Mouse (Mus musculus) forelimb bud, embryonic 11.5 days (tissue): ENCODE measurements at regions not wholly inside any gene's neighbourhood (a gene's known extent, or its start where the extent isn't known, plus 50 kb on each side); places are given as distances from the start of the nearest gene placed in this dataset.

ENCODE experiments used
- DNase-seq: peaks from one replicate; pipeline ENCODE4 v3.0.0-alpha.2; 2012; ENCODE audit warnings: low read depth, low spot score

GRCm38 (mm10) chr9:74021339-74021738 lies 52.6 kb upstream of the Unc13c start:
- DNase-seq = no peak

- no peak for DNase-seq
Measured at GRCm38 (mm10) chr9:74023922-74024321, 55.2 kb upstream of the Unc13c start.

- no peak for DNase-seq
Measured at GRCm38 (mm10) chr9:74026131-74026530, 57.4 kb upstream of the Unc13c start.

GRCm38 (mm10) chr9:74028438-74028837 lies 59.7 kb upstream of the Unc13c start:
- DNase-seq = peak; percentile 12

DNA sequence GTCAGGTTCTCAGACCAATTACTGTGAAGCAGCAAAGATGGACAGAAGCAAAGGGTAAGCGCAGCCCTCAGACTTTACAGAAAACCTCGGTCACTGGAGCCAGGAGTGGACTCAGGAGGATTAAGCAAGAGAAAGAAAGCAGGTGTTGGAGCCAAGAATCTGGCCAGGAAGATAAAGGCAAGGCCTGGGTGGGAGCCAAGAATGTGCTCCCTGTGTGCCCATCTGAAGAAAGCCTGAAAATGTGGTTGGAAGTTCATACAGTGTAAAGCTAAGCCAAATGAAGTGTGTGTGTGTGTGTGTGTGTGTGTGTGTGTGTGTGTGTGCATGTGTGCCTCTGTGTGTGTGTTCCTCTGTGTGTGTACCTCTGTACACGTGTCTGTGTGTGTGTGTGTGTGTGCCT lies 64.2 kb upstream of the Wdr72 start:
- DNase-seq = no peak

- no peak for DNase-seq
Measured at GRCm38 (mm10) chr9:74049776-74050175, 60.4 kb upstream of the Wdr72 start.

DNA sequence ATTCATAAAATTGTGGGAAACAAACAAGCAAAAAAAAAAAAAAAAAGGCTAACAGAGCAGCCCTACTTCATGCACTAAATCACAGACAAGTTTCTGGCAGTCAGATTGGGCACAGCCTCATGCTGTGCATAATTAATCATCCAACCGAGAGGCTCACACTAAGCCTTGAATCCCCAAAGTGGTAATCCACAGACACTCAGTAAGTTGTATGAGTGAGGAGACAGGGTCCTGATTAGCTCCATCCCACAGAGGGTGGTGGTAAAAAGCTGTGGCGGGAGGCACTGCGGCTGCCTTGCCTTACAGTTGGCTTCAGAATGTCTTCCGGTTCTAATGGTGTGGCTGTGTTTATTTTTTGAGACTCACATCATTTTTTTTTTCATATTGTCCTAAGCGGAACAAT lies 53.4 kb upstream of the Wdr72 start:
- no peak for DNase-seq

DNA sequence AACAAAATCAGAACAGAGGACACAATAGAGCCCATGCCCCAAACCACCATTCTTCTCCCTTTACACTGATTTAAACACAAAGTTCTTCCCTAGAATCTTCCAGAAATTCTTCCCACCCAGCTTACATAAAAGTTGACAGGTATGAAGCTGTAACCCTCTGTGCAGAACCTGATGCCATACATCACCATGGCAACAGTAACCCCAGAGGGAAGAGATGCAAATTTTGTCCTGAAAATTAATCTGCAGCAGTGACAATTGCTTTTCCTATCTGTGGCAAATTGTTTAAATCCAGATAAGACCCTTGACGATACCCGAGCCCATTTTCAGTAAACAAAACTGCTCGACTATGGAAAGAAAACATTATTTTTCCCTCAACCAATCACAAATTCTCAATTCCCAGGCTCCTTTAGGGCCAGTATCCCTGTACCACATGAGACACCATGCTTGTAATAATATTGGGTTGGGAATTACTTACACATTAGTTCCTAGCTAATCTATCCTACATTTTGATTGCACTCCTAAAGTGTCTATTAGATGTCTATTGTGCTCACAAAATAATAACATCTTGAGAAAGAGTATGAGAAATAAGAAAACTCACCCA lies 52.6 kb upstream of the Wdr72 start:
- DNase-seq = no peak

DNA sequence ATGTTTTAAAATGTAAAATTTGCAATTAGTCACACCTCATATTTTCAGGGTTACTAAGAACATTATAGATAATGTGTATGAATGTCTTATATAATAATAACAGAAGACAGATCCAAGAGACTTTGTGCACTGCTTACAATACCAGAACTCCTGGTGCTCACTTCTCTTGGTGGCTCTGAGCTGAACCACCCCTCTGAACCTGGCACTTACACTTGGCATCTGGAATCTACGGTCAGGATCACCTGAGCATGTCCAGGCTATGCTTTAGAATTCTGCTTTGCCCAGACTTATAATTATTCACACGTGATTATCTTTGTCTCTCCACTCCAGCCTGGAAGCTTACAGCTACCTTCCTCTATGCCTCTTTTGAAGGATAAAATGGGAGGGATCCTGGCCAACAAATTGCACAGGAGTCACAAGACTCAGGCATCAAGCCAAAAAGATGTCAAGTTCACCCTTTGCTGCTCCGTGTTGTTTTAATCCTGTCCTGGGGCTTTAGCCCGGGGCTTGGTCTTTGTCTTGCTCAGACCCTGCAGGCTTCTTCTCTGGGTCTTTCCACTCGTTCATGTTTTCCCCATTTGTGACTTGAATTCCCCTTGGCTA lies 51.8 kb upstream of the Wdr72 start:
- no peak for DNase-seq
